Mouse (Mus musculus) brain, adult 2 months (tissue): Measurements from ENCODE around the gene Fbn1.

ENCODE experiments used
- DNase-seq: peaks from one replicate; pipeline ENCODE4 v3.0.0; 2011; ENCODE audit warnings: low read depth, low spot score

Fbn1 gene

DNA sequence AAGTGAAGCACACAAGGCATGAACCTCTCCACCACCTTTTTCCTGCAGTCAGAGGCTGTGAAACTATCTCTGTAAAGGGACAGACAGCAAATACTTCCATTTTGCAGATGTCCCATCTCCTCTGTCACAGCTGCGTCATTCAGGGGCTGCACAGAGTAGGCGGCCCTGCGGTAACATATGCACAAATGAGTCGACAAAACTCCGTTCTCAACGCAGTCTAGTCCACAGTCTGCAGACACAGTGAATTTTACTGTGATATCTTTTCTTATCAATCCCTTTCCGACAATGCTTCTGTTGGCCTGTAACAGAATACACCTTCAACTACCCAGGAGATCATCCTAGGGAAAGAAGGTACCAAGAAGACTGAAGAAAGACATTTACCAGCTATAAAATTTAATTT, 9.6 kb downstream of the Fbn1 start:
- DNase-seq, result no peak

DNA sequence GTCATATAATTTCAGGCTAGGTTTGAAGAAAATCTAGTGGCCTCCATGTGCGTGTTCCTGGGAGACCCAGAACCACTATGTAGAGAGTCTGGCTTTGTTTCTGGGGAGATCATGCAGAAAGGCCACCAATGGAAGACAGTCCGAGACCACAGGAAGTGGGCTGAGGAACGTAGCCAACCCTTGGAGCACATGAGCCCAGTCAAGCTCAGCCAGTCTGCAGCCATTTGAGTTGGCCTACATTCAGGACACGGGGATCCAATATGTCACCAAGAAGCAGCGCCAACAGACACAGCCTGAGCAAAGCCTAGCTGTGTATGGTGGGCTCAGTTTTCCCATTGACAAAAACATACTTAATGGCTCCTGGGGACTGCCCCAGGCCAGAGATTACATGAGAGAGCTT, 11.1 kb downstream of the Fbn1 start:
- peak; percentile 18 for DNase-seq

- no peak for DNase-seq
Measured at GRCm38 (mm10) chr2:125494831-125495812, 12.7 kb downstream of the Fbn1 start.

- DNase-seq, result no peak
Measured at GRCm38 (mm10) chr2:125494291-125494690, 13.5 kb downstream of the Fbn1 start.

- DNase-seq, result no peak
Measured at GRCm38 (mm10) chr2:125492050-125492900, 15.5 kb downstream of the Fbn1 start.

- no peak for DNase-seq
Measured at GRCm38 (mm10) chr2:125489979-125490378, 17.8 kb downstream of the Fbn1 start.

DNA sequence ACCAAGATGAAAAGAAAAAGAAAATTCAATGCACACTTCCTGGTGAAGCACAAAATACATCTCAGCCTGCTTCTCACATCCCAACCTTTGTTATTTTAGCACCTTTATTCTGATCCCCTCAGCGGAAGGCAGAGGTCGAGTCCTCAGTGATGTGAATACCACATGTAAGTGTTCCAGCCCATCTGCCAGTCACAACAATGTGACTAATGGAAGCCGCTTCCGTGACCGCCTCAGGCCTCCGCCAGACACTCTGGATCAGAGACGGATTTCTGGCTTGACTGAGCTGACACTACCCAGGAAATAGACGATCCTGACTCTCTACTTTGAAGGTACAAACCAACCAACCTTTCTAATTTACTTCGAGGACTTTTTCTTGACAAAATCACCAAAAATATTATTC, 22.9 kb downstream of the Fbn1 start:
- DNase-seq, result no peak

DNA sequence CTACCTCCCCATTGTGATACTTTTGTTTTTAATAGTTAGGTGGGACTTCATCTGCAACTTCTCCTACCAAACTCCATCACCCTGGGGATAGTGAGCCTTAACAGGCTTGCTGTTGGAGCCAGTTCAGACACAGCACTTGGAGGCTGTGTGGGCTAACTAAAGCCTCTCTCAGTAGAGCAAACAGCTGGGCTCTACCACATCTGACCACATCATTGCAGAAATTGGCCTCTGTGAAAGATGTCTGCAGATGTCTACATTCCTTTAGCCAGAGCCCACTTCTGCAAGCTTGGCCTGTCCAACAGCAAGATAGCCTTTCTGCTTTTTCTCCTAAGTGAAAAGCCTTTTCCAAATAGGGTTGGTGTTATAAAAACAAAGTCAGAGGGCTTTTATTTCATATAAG, 23.6 kb downstream of the Fbn1 start:
- no peak for DNase-seq

DNA sequence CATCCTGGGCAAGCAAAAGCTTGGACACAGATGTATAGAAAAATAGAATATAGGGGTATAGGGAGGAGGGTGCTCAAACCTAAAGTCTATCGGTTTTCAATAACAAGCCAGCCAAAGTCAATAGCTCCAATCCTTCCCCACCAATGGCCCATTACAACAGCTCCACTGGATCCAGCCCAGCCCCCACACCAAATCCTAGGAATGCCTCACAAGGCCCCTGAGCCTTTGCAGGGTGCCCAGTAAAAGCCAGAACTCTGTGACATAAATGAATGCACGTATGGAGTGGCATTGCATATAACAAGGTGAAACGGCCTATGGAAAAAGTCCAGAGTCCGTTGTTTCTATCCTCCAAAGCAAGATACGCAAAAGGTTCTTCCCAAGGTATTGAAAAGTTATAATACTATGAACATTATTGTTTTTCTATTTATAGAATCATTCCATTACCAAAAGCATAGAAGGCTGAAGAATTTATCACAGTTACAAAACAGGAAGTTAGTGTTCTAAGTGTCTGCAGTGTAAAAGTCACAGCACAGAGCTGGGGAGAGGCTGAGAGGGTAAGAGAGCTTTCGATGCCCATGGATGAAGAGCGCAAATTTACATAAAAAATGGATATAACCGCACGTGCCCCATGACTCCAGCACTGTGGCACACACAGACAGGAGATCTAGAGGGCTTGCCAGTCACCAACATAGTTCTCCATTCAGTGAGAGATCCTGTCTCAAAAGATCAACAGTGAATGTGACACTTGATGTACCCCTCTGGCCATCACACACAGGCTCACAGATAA, 26.1 kb downstream of the Fbn1 start:
- no peak for DNase-seq

- DNase-seq, result peak; percentile 93
Measured at GRCm38 (mm10) chr2:125481116-125481515, 26.7 kb downstream of the Fbn1 start.

DNA sequence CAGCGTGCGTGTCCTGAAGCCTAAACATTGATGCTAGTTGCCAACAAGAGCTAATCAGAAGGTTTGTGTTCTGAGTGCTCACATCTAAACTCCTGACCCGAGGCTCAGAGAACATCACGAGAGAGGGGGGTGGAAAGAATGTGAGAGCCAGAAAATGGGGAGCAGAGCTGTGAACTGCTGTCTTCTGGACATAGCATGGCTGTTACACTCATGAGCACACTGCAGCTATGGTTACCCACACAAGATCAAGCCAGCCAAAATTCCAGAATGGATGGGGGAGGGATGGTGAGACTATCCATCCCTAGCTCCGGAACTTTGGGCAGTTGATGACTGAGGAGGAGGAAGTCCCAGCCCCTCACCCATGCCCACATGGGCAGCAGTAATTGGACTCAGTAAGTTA, 27.7 kb downstream of the Fbn1 start:
- peak; percentile 21 for DNase-seq

DNA sequence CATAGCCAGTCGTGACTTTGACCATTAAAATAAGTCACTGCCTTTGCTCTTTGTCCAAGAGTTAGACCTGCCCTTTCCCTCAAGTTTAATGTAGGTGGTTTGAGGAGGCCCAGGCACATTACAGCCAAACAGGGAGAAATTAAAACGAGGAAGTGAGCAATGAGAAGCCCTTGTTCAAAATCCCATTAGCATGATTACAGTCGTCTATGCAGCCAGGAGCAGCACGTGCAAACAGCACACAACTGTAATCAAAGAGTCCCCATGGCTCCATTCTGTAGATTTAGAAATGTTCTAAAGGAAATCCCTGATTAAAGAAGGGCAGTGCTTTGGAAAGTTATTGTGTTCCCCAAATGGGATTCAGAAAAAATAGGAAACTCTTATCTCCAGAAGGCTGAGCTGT, 29.1 kb downstream of the Fbn1 start:
- no peak for DNase-seq

- DNase-seq, result no peak
Measured at GRCm38 (mm10) chr2:125477367-125477766, 30.4 kb downstream of the Fbn1 start.

DNA sequence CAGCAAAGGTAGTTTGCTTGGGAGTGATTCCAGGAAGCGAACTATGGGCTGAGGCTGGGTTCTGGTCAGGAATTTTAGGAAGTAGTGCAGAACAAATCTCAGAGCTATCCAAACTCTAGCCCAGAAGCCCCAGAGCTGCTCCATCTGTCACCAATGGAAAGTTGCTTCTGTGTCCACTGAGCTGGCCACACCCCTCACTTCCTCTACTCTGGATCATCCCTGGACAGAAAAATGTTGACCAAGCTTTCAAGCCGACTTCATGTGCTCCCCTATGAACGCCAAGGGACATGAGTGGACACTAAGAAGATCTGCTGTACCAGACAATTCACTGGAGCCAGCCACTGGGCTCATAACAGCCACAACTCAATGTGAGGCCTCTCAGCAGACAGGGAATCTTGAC, 31.6 kb downstream of the Fbn1 start:
- no peak for DNase-seq

- no peak for DNase-seq
Measured at GRCm38 (mm10) chr2:125474690-125475089, 33.1 kb downstream of the Fbn1 start.

- no peak for DNase-seq
Measured at GRCm38 (mm10) chr2:125473228-125473627, 34.6 kb downstream of the Fbn1 start.

- no peak for DNase-seq
Measured at GRCm38 (mm10) chr2:125471721-125472120, 36.1 kb downstream of the Fbn1 start.

DNA sequence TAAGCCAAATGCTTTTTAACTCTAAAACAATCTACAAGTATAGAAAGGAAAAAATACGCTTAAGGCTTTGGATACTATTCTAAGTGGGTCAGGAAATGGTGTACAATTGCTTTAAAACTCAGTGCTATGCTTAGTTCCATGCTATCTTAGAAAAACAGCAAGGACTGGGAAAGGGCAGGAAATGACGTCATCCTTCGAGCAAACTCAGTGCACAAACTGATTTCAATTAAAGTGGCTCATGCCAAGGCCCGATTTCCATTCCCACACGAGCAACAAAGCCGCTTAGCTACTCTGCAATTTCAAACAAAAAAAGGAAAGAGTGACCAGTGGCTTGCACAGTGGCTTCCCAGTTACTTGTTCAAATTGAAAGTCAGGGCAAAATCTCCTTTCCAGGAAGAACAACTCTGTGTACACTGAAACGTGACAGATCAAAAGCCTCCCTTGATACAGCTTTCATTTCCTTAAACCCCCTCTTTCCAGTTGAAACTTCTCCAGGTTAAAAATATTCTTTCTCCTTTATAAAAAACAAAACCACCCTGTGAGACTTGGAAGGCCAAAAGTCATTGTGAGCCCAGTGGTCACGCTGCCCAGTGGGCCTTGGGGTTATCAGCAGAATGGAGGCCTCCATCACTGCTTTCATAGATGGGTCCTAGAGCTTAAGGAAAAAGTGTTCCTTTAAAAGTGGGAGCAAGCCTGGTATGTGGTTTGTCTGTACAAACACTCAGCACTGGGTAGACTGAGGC, 37.1 kb downstream of the Fbn1 start:
- peak; percentile 55 for DNase-seq

- DNase-seq, result no peak
Measured at GRCm38 (mm10) chr2:125464036-125464435, 43.8 kb downstream of the Fbn1 start.

DNA sequence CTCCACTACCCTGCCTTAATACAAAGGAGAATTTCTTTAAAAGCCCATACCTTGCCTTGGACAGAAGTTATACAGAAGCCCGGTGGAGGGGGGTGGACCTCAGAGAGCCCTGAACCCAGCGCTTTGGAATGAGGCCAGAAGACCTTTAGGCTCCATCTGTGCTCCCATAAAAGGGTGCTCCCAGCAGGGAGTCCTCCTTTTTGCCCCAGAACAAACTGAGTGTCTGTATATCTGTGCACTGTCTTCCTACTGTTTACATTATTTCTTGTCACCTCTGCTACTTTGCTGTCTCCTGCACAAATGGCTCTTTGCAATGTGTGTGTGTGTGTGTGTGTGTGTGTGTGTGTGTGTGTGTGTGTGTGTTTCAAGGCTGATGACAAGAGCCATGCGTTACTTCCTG, 48.7 kb downstream of the Fbn1 start:
- DNase-seq, result no peak
